Mouse (Mus musculus): ENCODE measurements around the gene Fpr-rs3.

Gene Fpr-rs3

GRCm38 (mm10) chr17:20624777-20625176, at the start of gene Fpr-rs3:
Gene Fpr-rs3, minus strand, starts transcription at chr17:20624877.
- ATAC-seq (ENCODE audit: low TSS enrichment), result no peak

GRCm38 (mm10) chr17:20596323-20596722, 28.4 kb downstream of the Fpr-rs3 start, which contains the start of gene Vmn2r110:
Gene Vmn2r110, minus strand, starts transcription at chr17:20596423.
- no peak for ATAC-seq (ENCODE audit: low TSS enrichment)
